Mouse (Mus musculus) forebrain, postnatal 0 days (tissue): Measurements from ENCODE around the gene Tpst2. TPM values are rescaled to one million over a fixed set of nuclear protein-coding genes. Genes with fewer than 3 reads are reported as not detected.

Experiments
- ATAC-seq: fragments of 200-750 bp; cut with Nextera tagmentation; 2 replicates; pipeline ENCODE4 v1.8.0; 2017; ENCODE audit warnings: mild to moderate bottlenecking, moderate library complexity
- DNase-seq: peaks from one replicate; pipeline ENCODE4 v3.0.0-alpha.2; 2015
- H3K27ac ChIP-seq: fragments of 300-500 bp; sonication (generic); 2 replicates; pipeline ENCODE4 v1.5.1; 2014; ENCODE audit warnings: low read depth, mild to moderate bottlenecking, antibody characterized with exemption, low read length, moderate library complexity, mixed read lengths
- H3K27me3 ChIP-seq: fragments of 300-500 bp; sonication (generic); 2 replicates; pipeline ENCODE4 v1.6.1; 2014; ENCODE audit warnings: mild to moderate bottlenecking, low read length, mixed read lengths; ENCODE audit not compliant: insufficient read depth
- H3K36me3 ChIP-seq: fragments of 300-500 bp; sonication (generic); 2 replicates; pipeline ENCODE4 v1.6.1; 2014; ENCODE audit warnings: mild to moderate bottlenecking, moderate library complexity; ENCODE audit not compliant: insufficient read depth
- H3K4me1 ChIP-seq: fragments of 300-500 bp; sonication (generic); 2 replicates; pipeline ENCODE4 v1.6.1; 2014; ENCODE audit warnings: antibody characterized with exemption; ENCODE audit not compliant: insufficient read depth
- H3K4me2 ChIP-seq: fragments of 300-500 bp; sonication (generic); 2 replicates; pipeline ENCODE4 v1.6.1; 2014; ENCODE audit warnings: low read depth, mild to moderate bottlenecking, moderate library complexity
- H3K4me3 ChIP-seq: fragments of 300-500 bp; sonication (generic); 2 replicates; pipeline ENCODE4 v1.5.1; 2014; ENCODE audit warnings: low read depth, low read length, mixed read lengths
- H3K9ac ChIP-seq: fragments of 300-500 bp; sonication (generic); 2 replicates; pipeline ENCODE4 v1.6.1; 2014; ENCODE audit warnings: mild to moderate bottlenecking
- H3K9me3 ChIP-seq: fragments of 300-500 bp; sonication (generic); 2 replicates; pipeline ENCODE4 v1.6.1; 2016; ENCODE audit warnings: low read length
- CTCF ChIP-seq: sonication (generic); IDR thresholded peaks from 2 replicates; pipeline ENCODE4 v1.5.1; 2016; ENCODE audit warnings: antibody characterized with exemption, control low read depth, low read depth
- WGBS: fragments of 180-500 bp; shearing (Covaris S2); extraction: QIAGEN DNeasy Blood & Tissue Kit; methylation state at CpG from one replicate; pipeline ENCODE4 v1.1.7; 2014; 5-methylcytosine and 5-hydroxymethylcytosine counted together
- polyA plus RNA-seq: library from polyadenylated mRNA; unstranded; fragments of >200 nt; fragmentation: Nextera tagmentation; extraction: Ambion mirVana; gene quantifications from 2 replicates; pipeline ENCODE4 v1.2.1, GENCODE M21; 2015
- total RNA-seq: library from RNA; depleted of rRNA; stranded (reverse); fragments of >200 nt; gene quantifications from 2 replicates; pipeline ENCODE4 v1.2.3, GENCODE M21; 2014

Gene Tpst2
- total and polyA plus RNA-seq, 2 experiments from 2014 or later = 37.9 to 45.0 TPM

DNA sequence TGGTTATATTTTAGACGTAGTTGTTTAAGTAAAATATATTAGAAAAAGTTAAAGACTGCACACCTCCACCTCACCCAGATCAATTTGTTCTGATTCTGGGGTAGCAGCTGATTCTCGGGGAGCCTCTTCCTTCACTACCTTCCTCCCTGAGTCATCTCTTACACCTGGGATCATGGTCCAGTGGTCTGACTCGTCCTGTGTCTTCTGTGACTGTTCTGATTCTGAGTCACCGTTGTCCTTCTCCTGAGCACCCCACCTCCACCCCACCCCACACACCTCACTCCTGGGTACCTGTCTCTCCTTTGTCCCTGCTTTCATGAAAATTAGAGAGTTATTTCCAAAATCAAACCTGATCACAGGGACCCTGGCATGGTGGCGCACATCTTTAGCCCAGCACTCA, 11.4 kb upstream of the Tpst2 start:
- Histone ChIP-seq H3K4me1 (peaks cover 3% of the 10 kb centered on the region; the same call in 1 of the 2 replicates), H3K4me3 (no peak overlapping the region), H3K9ac (no peak overlapping the region), H3K36me3 (no peaks in the 10 kb centered on the region), H3K9me3 (no peaks in the 10 kb centered on the region), H3K4me2 (no peak overlapping the region), H3K27ac (no peak overlapping the region), H3K27me3 (no peaks in the 10 kb centered on the region)
- ATAC-seq (no peak), DNase-seq (no peak)
- WGBS = 82% methylated on average over 5 of the region's 5 CpGs
- TF ChIP-seq CTCF = no peak

DNA sequence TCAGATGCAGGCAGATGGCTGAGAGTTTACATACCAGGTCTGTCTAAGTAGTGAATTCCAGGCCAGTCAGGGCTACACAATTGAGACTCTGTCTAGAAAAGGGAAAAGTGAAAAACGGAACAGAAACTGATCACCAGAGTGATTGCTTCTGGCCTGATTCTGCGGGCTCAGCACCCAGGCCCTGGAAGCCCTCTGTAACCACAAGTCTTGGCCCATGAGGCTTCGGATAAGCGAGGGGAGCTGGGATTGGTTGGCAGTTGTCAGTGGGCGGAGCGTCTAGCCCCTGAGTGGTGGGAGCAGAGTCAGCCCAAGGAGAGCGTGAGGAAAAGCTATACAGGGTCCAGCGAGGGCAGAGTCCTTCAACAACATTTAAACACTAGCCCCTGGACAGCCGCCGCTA, 11.0 kb upstream of the Tpst2 start:
- no peak for TF ChIP-seq CTCF
- no peak overlapping the region for H3K4me2 ChIP-seq
- ATAC-seq = peak; percentile 51; the same call in 1 of the 2 replicates
- no peak overlapping the region for H3K9ac ChIP-seq
- DNase-seq = no peak
- H3K4me1 ChIP-seq = peaks cover 3% of the 10 kb centered on the region; the same call in 1 of the 2 replicates
- no peak overlapping the region for H3K4me3 ChIP-seq
- no peaks in the 10 kb centered on the region for H3K27me3 ChIP-seq
- 8% methylated on average over 10 of the region's 10 CpGs for WGBS
- H3K36me3 ChIP-seq = no peaks in the 10 kb centered on the region
- H3K27ac ChIP-seq = no peak overlapping the region
- H3K9me3 ChIP-seq = no peaks in the 10 kb centered on the region

DNA sequence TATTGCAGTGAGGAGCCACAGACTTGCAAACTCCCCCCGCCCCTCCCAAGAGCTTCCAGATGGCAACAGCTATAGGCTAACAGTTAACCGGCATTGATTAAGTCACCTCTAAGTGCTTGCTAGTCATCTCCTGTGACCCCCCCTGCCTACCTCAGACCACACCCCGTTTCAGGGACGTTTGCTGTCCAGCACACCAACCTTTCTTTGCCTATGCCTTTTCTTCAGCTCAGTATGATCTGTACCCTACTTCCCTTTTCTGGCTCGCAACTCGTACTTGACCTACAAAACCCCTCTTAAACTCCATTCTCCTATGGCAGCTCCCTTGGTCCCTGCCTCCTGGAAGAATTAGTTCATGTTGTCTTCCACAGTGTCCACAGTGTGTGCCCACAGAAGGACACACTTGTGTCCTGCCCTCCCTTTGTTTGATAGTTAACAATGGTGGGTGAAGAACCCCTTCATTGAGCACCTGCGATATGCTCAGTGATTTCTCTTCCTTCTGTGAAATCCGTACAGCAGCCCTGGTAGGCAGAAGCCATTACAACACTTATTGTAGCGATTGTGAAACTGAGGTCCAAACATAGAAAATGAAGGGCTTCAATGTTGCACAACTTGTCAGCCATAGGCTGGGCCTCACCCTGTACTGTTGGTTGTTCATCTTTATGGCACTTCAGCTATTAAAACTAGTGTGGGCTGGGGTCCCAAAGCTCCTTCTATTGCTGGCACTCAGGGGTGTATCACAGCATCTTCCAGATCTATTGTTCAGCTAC, 10.3 kb upstream of the Tpst2 start:
- Histone ChIP-seq H3K4me1 (peaks cover 5% of the 10 kb centered on the region; the same call in 1 of the 2 replicates), H3K9me3 (no peaks in the 10 kb centered on the region), H3K27me3 (no peaks in the 10 kb centered on the region), H3K4me3 (no peak overlapping the region), H3K36me3 (no peaks in the 10 kb centered on the region), H3K9ac (no peak overlapping the region), H3K27ac (no peak overlapping the region), H3K4me2 (no peak overlapping the region)
- TF ChIP-seq CTCF = no peak
- WGBS = 64% methylated on average over 9 of the region's 9 CpGs
- DNase-seq (no peak), ATAC-seq (no peak)

DNA sequence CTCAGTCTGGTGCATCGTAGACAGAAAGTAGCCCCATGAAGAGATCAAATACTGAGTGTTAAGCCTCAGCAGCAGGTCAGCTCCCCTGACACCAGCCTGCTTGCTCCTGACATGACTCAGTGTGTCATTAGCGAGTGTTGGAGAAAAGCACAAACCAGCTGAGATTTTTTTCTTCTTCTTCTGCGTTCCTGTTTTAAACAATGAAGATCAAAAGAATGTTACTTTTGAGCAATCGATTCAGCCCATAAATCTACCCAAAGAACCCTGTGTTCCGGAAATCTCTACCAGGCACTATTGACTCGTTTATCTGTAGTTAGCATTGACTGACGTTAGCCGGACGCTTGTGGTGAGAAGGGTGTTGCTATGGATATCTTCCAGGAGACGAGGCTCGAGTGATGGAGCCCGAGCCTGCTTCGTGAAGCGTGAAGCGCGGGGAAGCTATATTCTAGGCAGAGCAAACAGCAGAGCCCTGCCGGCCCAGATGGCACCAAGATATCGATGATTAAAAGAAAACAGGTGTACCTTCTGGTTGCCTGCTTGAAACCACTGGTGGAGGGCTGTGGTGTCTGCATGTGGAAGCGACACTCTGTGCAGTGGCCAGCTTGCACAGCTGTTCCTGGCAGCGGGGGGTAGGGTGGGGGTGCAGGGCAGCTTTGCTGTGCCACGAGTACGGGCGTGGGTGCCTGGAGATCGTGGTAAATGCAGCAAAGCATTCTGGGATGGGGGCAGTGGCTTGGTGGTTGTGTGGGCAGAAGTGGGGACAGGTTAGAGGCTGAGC, 5.5 kb upstream of the Tpst2 start:
- peak; percentile 65 for DNase-seq
- TF ChIP-seq CTCF = no peak
- H3K27ac ChIP-seq = peak overlapping the region; percentile 57
- no peak overlapping the region for H3K4me3 ChIP-seq
- peaks cover 2% of the 10 kb centered on the region; the same call in 1 of the 2 replicates for H3K4me1 ChIP-seq
- H3K27me3 ChIP-seq = no peaks in the 10 kb centered on the region
- H3K9me3 ChIP-seq = no peaks in the 10 kb centered on the region
- H3K4me2 ChIP-seq = 0 out of 2 replicates have a peak overlapping the region, but pooled peaks have one; percentile 8
- 35% methylated on average over 24 of the region's 24 CpGs for WGBS
- ATAC-seq = peak; percentile 54
- no peak overlapping the region for H3K9ac ChIP-seq
- H3K36me3 ChIP-seq = no peaks in the 10 kb centered on the region

DNA sequence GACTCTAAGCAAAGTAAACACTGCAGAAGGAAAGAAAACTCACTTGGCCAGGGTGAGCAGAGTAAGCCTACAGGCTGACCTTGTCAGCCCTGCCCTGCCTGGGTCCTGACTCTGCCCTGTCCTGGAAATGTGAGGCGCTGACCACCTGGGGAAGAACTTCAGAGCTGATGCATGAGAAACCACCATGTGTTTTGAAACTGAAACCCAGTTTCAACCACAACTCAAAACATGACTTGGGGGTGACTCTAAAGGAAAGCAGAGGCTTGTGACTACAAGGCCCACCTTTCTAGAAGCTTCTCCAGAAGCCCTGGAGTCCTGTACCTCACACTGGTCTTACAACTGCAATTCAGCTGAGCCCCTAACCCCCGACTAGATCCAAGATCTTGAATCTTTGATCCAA, 3.6 kb upstream of the Tpst2 start:
- TF ChIP-seq CTCF = no peak
- Histone ChIP-seq H3K9me3 (no peaks in the 10 kb centered on the region), H3K4me3 (no peak overlapping the region), H3K9ac (no peak overlapping the region), H3K4me1 (peaks cover 2% of the 10 kb centered on the region; the same call in 1 of the 2 replicates), H3K27me3 (no peaks in the 10 kb centered on the region), H3K4me2 (no peak overlapping the region), H3K27ac (no peak overlapping the region), H3K36me3 (no peaks in the 10 kb centered on the region)
- DNase-seq (no peak), ATAC-seq (no peak)
- 76% methylated on average over 2 of the region's 2 CpGs for WGBS

DNA sequence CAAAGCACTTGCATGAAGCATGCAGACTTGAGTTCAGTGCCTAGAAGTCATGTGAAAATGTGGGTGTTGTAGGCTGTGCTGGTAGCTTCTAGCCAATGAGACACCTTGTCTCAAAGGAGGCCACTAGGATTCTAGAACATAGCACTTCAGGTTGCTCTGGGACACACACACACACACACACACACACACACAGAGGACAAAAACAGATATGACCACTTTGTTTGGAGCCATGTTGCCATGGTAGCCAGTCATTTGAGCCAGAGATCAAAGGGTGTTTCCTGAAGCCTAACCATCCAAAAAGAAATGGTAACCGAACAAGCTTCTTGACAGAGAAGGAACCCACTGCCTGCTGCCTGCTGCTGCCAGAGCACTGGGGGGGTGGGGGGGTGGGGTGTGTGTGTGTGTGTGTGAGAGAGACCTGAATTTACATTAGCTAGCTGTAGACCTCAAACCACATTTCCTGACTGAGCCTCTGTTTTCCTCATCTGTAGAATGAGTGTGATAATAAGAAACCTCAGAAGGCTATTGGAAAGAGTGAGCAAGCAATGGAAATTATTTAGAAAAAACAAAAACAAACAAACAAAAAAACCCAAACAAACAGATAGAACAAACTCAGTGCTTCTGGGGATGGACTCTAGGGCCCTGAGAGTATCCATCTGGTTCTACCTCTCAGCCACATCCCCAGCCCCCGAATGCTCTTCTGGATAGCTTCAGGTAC, 2.6 kb upstream of the Tpst2 start:
- ATAC-seq (no peak), DNase-seq (no peak)
- no peaks in the 10 kb centered on the region for H3K9me3 ChIP-seq
- no peak for TF ChIP-seq CTCF
- H3K9ac ChIP-seq = no peak overlapping the region
- H3K36me3 ChIP-seq = no peaks in the 10 kb centered on the region
- H3K4me3 ChIP-seq = no peak overlapping the region
- no peaks in the 10 kb centered on the region for H3K27me3 ChIP-seq
- H3K4me2 ChIP-seq = no peak overlapping the region
- peaks cover 2% of the 10 kb centered on the region; the same call in 1 of the 2 replicates for H3K4me1 ChIP-seq
- H3K27ac ChIP-seq = no peak overlapping the region
- WGBS = 55% methylated on average over 2 of the region's 2 CpGs
